9 mouse cellular contexts compared by ENCODE assay signal in the genomic region with DNA sequence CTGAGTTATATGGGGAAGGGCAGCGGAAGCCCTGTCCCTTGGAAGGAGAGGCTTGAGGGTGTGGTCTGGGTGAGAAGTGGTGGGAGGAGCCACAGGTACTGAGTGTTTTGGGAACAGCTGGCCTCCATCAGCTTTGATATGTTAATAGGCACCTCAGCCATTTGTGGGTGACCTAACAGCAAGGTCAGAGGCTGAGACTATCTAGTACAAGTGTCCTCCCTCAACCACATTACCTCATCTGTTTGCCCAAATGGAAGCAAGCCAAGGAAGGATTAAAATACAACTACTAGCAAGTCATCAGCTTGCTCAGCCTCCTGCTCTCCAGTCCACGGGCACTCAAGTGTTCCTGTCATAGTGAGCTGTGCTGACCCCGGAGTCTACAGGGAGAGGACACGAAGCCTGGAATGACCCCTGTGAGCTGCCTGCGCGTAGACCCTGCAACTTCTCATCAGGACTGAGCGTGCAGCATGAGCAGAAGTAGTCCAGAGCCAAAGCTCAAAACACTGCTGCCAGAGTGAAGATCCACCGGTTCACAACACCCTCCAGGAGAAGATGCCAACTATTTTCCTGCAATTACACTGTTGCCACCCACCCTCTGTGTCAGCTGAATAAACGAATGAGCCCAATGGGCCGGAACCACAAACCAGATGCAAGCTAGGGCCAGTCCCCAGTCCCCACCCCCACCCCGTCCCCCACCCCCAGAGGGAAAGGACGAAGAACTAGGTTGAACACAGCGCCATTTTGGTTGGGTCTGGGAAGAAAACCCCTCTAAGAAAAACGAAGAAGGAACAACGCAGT.
DNase-seq lines count a peak whose midpoint lies in the region; ATAC-seq and TF ChIP-seq lines count a peak whose summit lies in the region.
"Had no signal": no experiment of that assay in that cellular context is flagged by ENCODE, and none has a peak within 500 bp of the region (broad histone marks: within the 10 kb centered on the region; RNA-seq: fewer than 3 reads in every experiment).

No protein-coding gene starts in this region.

- WGBS in liver, embryonic 12.5 days (ENCODE audit: insufficient replicate concordance): 68% methylated on average over 15 of the region's 15 CpGs
- 73% methylated on average over 15 of the region's 15 CpGs for WGBS in liver, embryonic 11.5 days
- WGBS in heart, embryonic 12.5 days: 62% methylated on average over 15 of the region's 15 CpGs
- 37% methylated on average over 15 of the region's 15 CpGs for WGBS in kidney, embryonic 14.5 days

- peak; percentile 32; the same call in 1 of the 2 replicates for ATAC-seq in liver, embryonic 12.5 days
- no peak for ATAC-seq in liver, embryonic 11.5 days (replicated peaks; ENCODE audit: low FRiP score)
- ATAC-seq in heart, embryonic 12.5 days (ENCODE audit: insufficient number of reproducible peaks, low FRiP score): peak; percentile 83
- peak; percentile 87 for ATAC-seq in kidney, embryonic 14.5 days (ENCODE audit: low FRiP score, low TSS enrichment)
- no peak for ATAC-seq in inflammation-experienced regulatory T-cells, adult 6 months

- H3K27ac ChIP-seq in liver, embryonic 12.5 days: no peak overlapping the region
- no peak overlapping the region for H3K27ac ChIP-seq in liver, embryonic 11.5 days (ENCODE audit: low read depth, low read length)
- H3K27ac ChIP-seq in heart, embryonic 12.5 days (ENCODE audit: poor library complexity, severe bottlenecking): peak overlapping the region; percentile 49
- H3K27ac ChIP-seq in kidney, embryonic 14.5 days (ENCODE audit: low read depth, low read length): 0 out of 2 replicates have a peak overlapping the region, but pooled peaks have one; percentile 11

- H3K36me3 ChIP-seq in liver, embryonic 12.5 days: no peaks in the 10 kb centered on the region
- no peaks in the 10 kb centered on the region for H3K36me3 ChIP-seq in liver, embryonic 11.5 days (ENCODE audit: control insufficient read depth, insufficient read depth, low read length)
- no peaks in the 10 kb centered on the region for H3K36me3 ChIP-seq in heart, embryonic 12.5 days
- H3K36me3 ChIP-seq in kidney, embryonic 14.5 days (ENCODE audit: control insufficient read depth, insufficient read depth, low read length): no peaks in the 10 kb centered on the region
- H3K36me3 ChIP-seq in myocyte (ENCODE audit: control insufficient read depth, insufficient read depth): no peaks in the 10 kb centered on the region

- no peak overlapping the region for H3K4me3 ChIP-seq in liver, embryonic 12.5 days
- H3K4me3 ChIP-seq in liver, embryonic 11.5 days (ENCODE audit: low read depth, low read length): no peak overlapping the region
- H3K4me3 ChIP-seq in heart, embryonic 12.5 days: no peak overlapping the region
- H3K4me3 ChIP-seq in kidney, embryonic 14.5 days (ENCODE audit: low read length): no peak overlapping the region
- no peak overlapping the region for H3K4me3 ChIP-seq in myocyte
- H3K4me3 ChIP-seq: erythroblast, embryonic 14.5 days had no signal

- no peak overlapping the region for H3ac ChIP-seq in myocyte (ENCODE audit: control insufficient read depth, insufficient read length)

- DNase-seq in liver, embryonic 11.5 days (ENCODE audit: low spot score): no peak
- DNase-seq in urinary bladder, postnatal 14 days (ENCODE audit: low spot score): no peak
- no peak for DNase-seq in left cerebral cortex, postnatal 14 days (ENCODE audit: low spot score in 2 of 2)

- no peak overlapping the region for H3K4me2 ChIP-seq in liver, embryonic 12.5 days
- no peak overlapping the region for H3K4me2 ChIP-seq in liver, embryonic 11.5 days
- no peak overlapping the region for H3K4me2 ChIP-seq in heart, embryonic 12.5 days
- H3K4me2 ChIP-seq in kidney, embryonic 14.5 days (replicated peaks; ENCODE audit: low read depth, low read length): no peak overlapping the region
- peak overlapping the region; percentile 45 for H3K4me2 ChIP-seq in myocyte (ENCODE audit: low read depth)

- H3K9ac ChIP-seq in liver, embryonic 12.5 days: no peak overlapping the region
- H3K9ac ChIP-seq in liver, embryonic 11.5 days (ENCODE audit: low read depth, low read length): no peak overlapping the region
- no peak overlapping the region for H3K9ac ChIP-seq in heart, embryonic 12.5 days
- no peak overlapping the region for H3K9ac ChIP-seq in kidney, embryonic 14.5 days (ENCODE audit: low read depth, low read length)

- H3K9me3 ChIP-seq in liver, embryonic 12.5 days (replicated peaks): no peaks in the 10 kb centered on the region
- no peaks in the 10 kb centered on the region for H3K9me3 ChIP-seq in liver, embryonic 11.5 days (ENCODE audit: control insufficient read depth, low read length)
- no peaks in the 10 kb centered on the region for H3K9me3 ChIP-seq in heart, embryonic 12.5 days (replicated peaks)
- no peaks in the 10 kb centered on the region for H3K9me3 ChIP-seq in kidney, embryonic 14.5 days (ENCODE audit: control insufficient read depth, low read length)

- H3K4me1 ChIP-seq in liver, embryonic 12.5 days: no peaks in the 10 kb centered on the region
- 0 out of 2 replicates have a peak, but pooled peaks cover 2% of the 10 kb centered on the region for H3K4me1 ChIP-seq in liver, embryonic 11.5 days (replicated peaks; ENCODE audit: control insufficient read depth, insufficient read depth, low read length)
- peaks cover 22% of the 10 kb centered on the region for H3K4me1 ChIP-seq in heart, embryonic 12.5 days (replicated peaks)
- H3K4me1 ChIP-seq in kidney, embryonic 14.5 days (ENCODE audit: control insufficient read depth, insufficient read depth, low read length): peaks cover 9% of the 10 kb centered on the region; the same call in 1 of the 2 replicates

- no peak for TF ChIP-seq POLR2A in myocyte (IDR thresholded peaks at IDR 0.05; ENCODE audit: insufficient read length, low read depth)

- intact Hi-C loops in left cerebral cortex, postnatal 14 days (cut with DNase I): no loop called here

- no peaks in the 10 kb centered on the region for H3K79me2 ChIP-seq in myocyte (ENCODE audit: control insufficient read depth, insufficient read depth)

- no peaks in the 10 kb centered on the region for H3K27me3 ChIP-seq in liver, embryonic 12.5 days (replicated peaks)
- H3K27me3 ChIP-seq in liver, embryonic 11.5 days (replicated peaks; ENCODE audit: control insufficient read depth, insufficient read depth, low read length): no peaks in the 10 kb centered on the region
- H3K27me3 ChIP-seq in heart, embryonic 12.5 days (replicated peaks): no peaks in the 10 kb centered on the region
- no peaks in the 10 kb centered on the region for H3K27me3 ChIP-seq in kidney, embryonic 14.5 days (ENCODE audit: control insufficient read depth, insufficient read depth, low read length)
- H3K27me3 ChIP-seq in myocyte (ENCODE audit: control insufficient read depth, insufficient read depth, insufficient read length): no peaks in the 10 kb centered on the region

TF ChIP-seq in myocyte, 11 proteins besides CTCF, POLR2A, EP300 and RAD21:
- TF ChIP-seq REST (IDR thresholded peaks at IDR 0.05; ENCODE audit: insufficient read depth, insufficient read length) (no peak), MAX (IDR thresholded peaks at IDR 0.05; ENCODE audit: low read depth) (no peak), TCF3 (IDR thresholded peaks at IDR 0.05; ENCODE audit: insufficient read length, low read depth) (peak; percentile 31), USF1 (IDR thresholded peaks at IDR 0.05; ENCODE audit: low read depth) (no peak), SRF (IDR thresholded peaks at IDR 0.05; ENCODE audit: control insufficient read depth, insufficient read length, low read depth) (no peak), MYOD1 (IDR thresholded peaks at IDR 0.05; ENCODE audit: control insufficient read depth in 1 of 3, insufficient read length in 2 of 3, low read depth in 2 of 3) (peak in 2 of 3 experiments; percentile 54 to 79), MYOG (IDR thresholded peaks at IDR 0.05; ENCODE audit: control insufficient read depth in 1 of 3, insufficient read depth in 1 of 3, insufficient read length in 2 of 3, low read depth in 2 of 3) (peak; percentile 4 to 62 (median 26)), CEBPB (IDR thresholded peaks at IDR 0.05; ENCODE audit: insufficient read depth, poor library complexity, severe bottlenecking) (no peak), E2F4 (IDR thresholded peaks at IDR 0.05; ENCODE audit: insufficient read depth) (no peak), POLR2AphosphoS2 (IDR thresholded peaks at IDR 0.05; ENCODE audit: insufficient read length, low read depth) (no peak), TCF12 (IDR thresholded peaks at IDR 0.05; ENCODE audit: insufficient read depth, poor library complexity, severe bottlenecking) (no peak)
TF ChIP-seq in myocyte: peak in this region for 3.

Comparison
In these comparisons a context has a peak if more than half of its experiments do, and no peak if none do; other contexts are left out.
1. ATAC-seq: peak in liver, embryonic 12.5 days (single experiment), heart, embryonic 12.5 days (single experiment) and kidney, embryonic 14.5 days (single experiment); none in liver, embryonic 11.5 days (single experiment) and inflammation-experienced regulatory T-cells, adult 6 months (single experiment).
2. H3K27ac ChIP-seq: peak in heart, embryonic 12.5 days (single experiment) and kidney, embryonic 14.5 days (single experiment); none in liver, embryonic 12.5 days (single experiment) and liver, embryonic 11.5 days (single experiment).